Mouse (Mus musculus) bone marrow macrophage, adult 2 months (primary cell): ENCODE data around the gene Tbl1xr1. TPM values are rescaled to one million over a fixed set of nuclear protein-coding genes. Genes with fewer than 3 reads are reported as not detected.

Source experiments
- H3K27ac ChIP-seq: 2 replicates; pipeline ENCODE4 v1.5.1; 2012; ENCODE audit warnings: low read depth, low read length; ENCODE audit not compliant: insufficient read depth
- H3K4me1 ChIP-seq: 2 replicates; pipeline ENCODE4 v1.6.1; 2012; ENCODE audit warnings: low read length; ENCODE audit not compliant: control insufficient read depth, insufficient read depth
- H3K4me3 ChIP-seq: 2 replicates; pipeline ENCODE4 v1.5.1; 2012; ENCODE audit warnings: mild to moderate bottlenecking, low read length, moderate library complexity; ENCODE audit not compliant: insufficient read depth
- CTCF ChIP-seq: IDR thresholded peaks from 2 replicates; pipeline ENCODE4 v1.5.1; 2012; ENCODE audit warnings: low read depth, mild to moderate bottlenecking, low read length, moderate library complexity
- POLR2A ChIP-seq: IDR thresholded peaks from 2 replicates; pipeline ENCODE4 v1.6.1; 2012; ENCODE audit warnings: mild to moderate bottlenecking, low read depth, low read length, borderline replicate concordance
- polyA plus RNA-seq: library from polyadenylated mRNA; stranded (reverse); fragments of >200 nt; gene quantifications from 2 replicates; pipeline ENCODE4 v1.2.4, GENCODE M21; 2012; ENCODE audit not compliant: missing spikeins, insufficient read depth, insufficient read length

Gene Tbl1xr1
- polyA plus RNA-seq, 1 experiment = 55.5 TPM

DNA sequence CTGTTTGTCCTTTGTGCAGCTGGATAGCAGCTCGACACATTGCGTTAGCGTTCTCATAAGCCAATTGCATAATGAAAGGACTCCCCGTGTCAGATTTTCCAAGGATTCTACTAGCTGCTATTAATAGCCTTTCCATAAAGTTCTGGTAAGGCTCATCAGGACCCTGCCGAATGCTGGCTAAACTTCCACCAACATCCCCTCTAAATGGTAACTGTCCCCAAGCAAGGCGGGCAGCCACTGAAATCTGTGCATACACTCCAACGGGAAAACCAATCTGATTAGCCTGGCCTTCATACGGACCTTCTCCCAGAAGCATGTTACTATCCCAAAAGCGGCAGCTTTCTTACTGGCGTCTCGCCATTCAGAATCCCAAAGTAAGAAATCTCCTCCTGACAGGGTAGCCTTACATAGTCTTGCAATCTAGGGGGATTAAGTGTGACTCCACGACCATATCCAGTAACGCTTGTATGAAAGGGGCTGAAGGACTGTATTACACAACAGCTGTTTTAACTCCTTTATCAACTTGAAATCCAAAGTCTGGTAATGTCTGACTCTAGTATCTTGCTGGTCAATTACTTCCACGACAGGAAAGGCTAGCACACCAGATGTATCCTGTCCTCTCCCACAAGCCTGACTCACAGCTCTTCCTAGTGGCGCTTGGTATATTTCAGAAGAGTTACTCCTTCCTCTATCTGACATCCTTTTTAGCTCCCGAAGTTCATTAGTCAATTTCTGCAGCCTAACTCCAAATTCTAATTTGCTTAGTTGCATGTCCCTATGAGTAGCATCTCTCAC is 161.9 kb downstream of the Tbl1xr1 start:
- Histone ChIP-seq H3K4me1 (peaks cover 5% of the 10 kb centered on the region), H3K4me3 (no peak overlapping the region), H3K27ac (no peak overlapping the region)
- TF ChIP-seq POLR2A (no peak), CTCF (no peak)
